Mouse (Mus musculus) liver, embryonic 18 days (tissue): ENCODE results near the gene Gm9913. TPM values are rescaled to one million over a fixed set of nuclear protein-coding genes. Genes with fewer than 3 reads are reported as not detected.

Experiments
- polyA plus RNA-seq: library from polyadenylated mRNA; depleted of rRNA; stranded (reverse); fragments of >200 nt; gene quantifications from 2 replicates; pipeline ENCODE4 v1.2.3, GENCODE M21; 2012; rRNA removed

Gene Gm9913
- polyA plus RNA-seq: 0.01 TPM in 2 replicates

GRCm38 (mm10) chr2:125505006-125505745, at the start of gene Gm9913:
TSS of gene Gm9913 (plus strand) at chr2:125505089.

DNA sequence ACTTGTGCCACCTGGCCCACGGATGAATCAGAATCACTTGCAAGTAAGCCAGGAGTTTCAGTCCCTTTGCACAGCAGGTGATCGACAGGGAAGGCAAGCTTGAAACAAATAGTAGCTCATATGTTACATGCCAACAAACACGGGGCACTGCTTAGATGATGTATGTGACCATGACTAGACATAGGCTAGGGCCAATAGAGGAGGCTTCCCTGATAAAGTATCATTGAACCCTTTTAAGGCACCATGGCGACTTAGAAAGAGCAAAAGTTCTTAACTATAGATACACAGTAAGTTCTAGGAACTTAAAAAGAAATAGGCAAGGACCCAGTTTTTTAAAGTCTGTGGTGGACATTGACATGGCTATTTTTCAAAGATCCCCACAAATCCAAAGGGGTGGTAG, 3.0 kb downstream of the Gm9913 start, which contains the start of gene Fbn1:
Gene Fbn1, minus strand, starts transcription at position 101 of the 400 bp plus-strand sequence.

Other genes starting within 250 kb of the Gm9913 start
- 1.6 and 1.7 TPM in 2 replicates for gene Fbn1, start 2.9 kb downstream of the Gm9913 start, polyA plus RNA-seq
- gene Cep152, start 120.0 kb downstream of the Gm9913 start, polyA plus RNA-seq: 3.2 and 3.3 TPM in 2 replicates
- gene Eid1, start 168.0 kb downstream of the Gm9913 start, polyA plus RNA-seq: 23.0 and 25.0 TPM in 2 replicates
- gene Shc4, start 219.1 kb downstream of the Gm9913 start, polyA plus RNA-seq: 0.57 and 0.62 TPM in 2 replicates